ENCODE assay signal across 2 mouse cellular contexts in the genomic region with DNA sequence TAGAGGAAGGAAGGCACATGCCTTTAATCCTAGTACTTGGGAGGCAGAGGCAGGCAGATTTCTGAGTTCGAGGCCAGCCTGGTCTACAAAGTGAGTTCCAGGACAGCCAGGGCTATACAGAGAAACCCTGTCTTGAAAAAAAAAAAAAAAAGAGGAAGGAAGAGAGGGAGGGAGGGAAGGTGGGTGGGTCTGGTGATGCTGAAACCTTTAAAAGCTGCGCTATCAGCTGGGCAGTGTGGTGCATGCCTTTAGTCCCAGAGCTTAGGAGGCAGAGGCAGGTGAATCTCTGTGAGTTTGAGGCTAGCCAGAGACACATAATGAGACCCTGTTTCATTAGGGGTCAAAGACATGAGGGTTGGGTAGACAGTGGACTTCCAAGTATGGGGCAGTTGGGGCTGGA. TPM values are rescaled to one million over a fixed set of nuclear protein-coding genes. Genes with fewer than 3 reads are reported as not detected.
"Had no signal": no experiment of that assay in that cellular context is flagged by ENCODE, and none has a peak within 500 bp of the region (broad histone marks: within the 10 kb centered on the region; RNA-seq: fewer than 3 reads in every experiment).

No protein-coding gene starts in this region.

RNA-seq across cellular contexts. Expression of a gene that starts 19.9 kb away (rescaled TPM):
- total RNA-seq: liver, adult 2 months; monocyte, adult 5-6 weeks had no signal

RNA-seq across cellular contexts. Expression of a gene that starts 51.5 kb away (rescaled TPM):
- total RNA-seq: monocyte, adult 5-6 weeks had no signal
